Mouse (Mus musculus) frontal cortex, postnatal 25 days (tissue): Measurements from ENCODE around the gene Wdr83.
A peak's percentile ranks its signal among the peaks of the same experiment; 100 is the strongest.
"Not testable (repeated sequence)": the region's sequence is repeated elsewhere in the genome, so short reads cannot be mapped to it uniquely, and the experiment has no call there.

Experiments used
- DNase-seq, 2 experiments: peaks; one replicate each; pipeline ENCODE4 v3.0.0; 2022; ENCODE audit warnings: low spot score in 2 of 2

The Wdr83 gene

GRCm38 (mm10) chr8:85081216-85081555, at the start of gene Wdr83:
TSS of gene Wdr83 (minus strand) at chr8:85081306.
- DNase-seq = no peak

GRCm38 (mm10) chr8:85123691-85124090, 42.6 kb upstream of the Wdr83 start:
- DNase-seq = no peak

GRCm38 (mm10) chr8:85122995-85123394, 41.9 kb upstream of the Wdr83 start, which contains the start of gene Zfp791:
TSS of gene Zfp791 (minus strand) at chr8:85123095.
- no peak for DNase-seq

GRCm38 (mm10) chr8:85120251-85120650, 39.1 kb upstream of the Wdr83 start:
- not testable (repeated sequence) for DNase-seq

GRCm38 (mm10) chr8:85119052-85119981, 38.2 kb upstream of the Wdr83 start:
- peak; percentile 63 to 72 for DNase-seq

- DNase-seq = no peak
Measured at GRCm38 (mm10) chr8:85116984-85117383, 35.9 kb upstream of the Wdr83 start.

GRCm38 (mm10) chr8:85115501-85115900, 34.4 kb upstream of the Wdr83 start:
- no peak for DNase-seq

- no peak for DNase-seq
Measured at GRCm38 (mm10) chr8:85113241-85113640, 32.1 kb upstream of the Wdr83 start.

GRCm38 (mm10) chr8:85100076-85100665, 19.1 kb upstream of the Wdr83 start:
- DNase-seq = no peak

- DNase-seq = no peak
Measured at GRCm38 (mm10) chr8:85096850-85097249, 15.7 kb upstream of the Wdr83 start.

GRCm38 (mm10) chr8:85096196-85096595, 15.1 kb upstream of the Wdr83 start:
- no peak for DNase-seq

GRCm38 (mm10) chr8:85095566-85095965, 14.5 kb upstream of the Wdr83 start:
- no peak for DNase-seq

- no peak for DNase-seq
Measured at GRCm38 (mm10) chr8:85095051-85095450, 13.9 kb upstream of the Wdr83 start.

- DNase-seq = no peak
Measured at GRCm38 (mm10) chr8:85091526-85092090, 10.5 kb upstream of the Wdr83 start.

- DNase-seq = no peak
Measured at GRCm38 (mm10) chr8:85090856-85091255, 9.8 kb upstream of the Wdr83 start.

GRCm38 (mm10) chr8:85088771-85089170, 7.7 kb upstream of the Wdr83 start:
- no peak for DNase-seq

- DNase-seq = no peak
Measured at GRCm38 (mm10) chr8:85086238-85086637, 5.1 kb upstream of the Wdr83 start.

GRCm38 (mm10) chr8:85084633-85085032, 3.5 kb upstream of the Wdr83 start:
- DNase-seq = no peak

GRCm38 (mm10) chr8:85083108-85083813, 2.2 kb upstream of the Wdr83 start, which contains the start of gene Man2b1:
TSS of gene Man2b1 (plus strand) at chr8:85083270.
- peak; percentile 58 to 81 for DNase-seq

GRCm38 (mm10) chr8:85082169-85082568, 1.1 kb upstream of the Wdr83 start:
- not testable (repeated sequence) for DNase-seq

- DNase-seq = peak in 1 of 2 experiments; percentile 37
Measured at GRCm38 (mm10) chr8:85080532-85081215, 432 bp downstream of the Wdr83 start, which contains the start of gene Wdr83os. TSS of gene Wdr83os (plus strand) at chr8:85080740.
